Mouse (Mus musculus) small intestine, adult 2 months (tissue): Measurements from ENCODE around the gene Gpx4.

Experiments
- CTCF ChIP-seq: fragments of 200-500 bp; IDR thresholded peaks from 2 replicates; pipeline ENCODE4 v1.5.1; 2012; ENCODE audit warnings: low read depth, mild to moderate bottlenecking, control low read depth, inconsistent platforms, low read length, moderate library complexity, mixed read lengths; ENCODE audit not compliant: insufficient replicate concordance, insufficient read length; ENCODE audit errors: extremely low read depth
- POLR2A ChIP-seq: fragments of 200-500 bp; IDR thresholded peaks from 2 replicates; pipeline ENCODE4 v1.6.1; 2012; ENCODE audit warnings: low read depth, mild to moderate bottlenecking, control low read depth, inconsistent platforms, low read length, moderate library complexity

GRCm38 (mm10) chr10:80014484-80015290, 32.3 kb upstream of the Gpx4 start:
- 0 out of 2 replicates have a peak, but pooled peaks have one; percentile 24 for TF ChIP-seq CTCF
- TF ChIP-seq POLR2A = no peak
